ENCODE assay signal across 19 mouse cellular contexts in genomic region chr1:134902051-134902619, GRCm38 (mm10). TPM values are rescaled to one million over a fixed set of nuclear protein-coding genes. Genes with fewer than 3 reads are reported as not detected.
DNase-seq lines count a peak whose midpoint lies in the region; ATAC-seq and TF ChIP-seq lines count a peak whose summit lies in the region.
"Had no signal": no experiment of that assay in that cellular context is flagged by ENCODE, and none has a peak within 500 bp of the region (broad histone marks: within the 10 kb centered on the region; RNA-seq: fewer than 3 reads in every experiment).

No protein-coding gene starts in this region.

- intact Hi-C loops in gastrocnemius, adult 2 months (cut with DNase I), result no loop called here

- peak overlapping the region; percentile 24 for H3K27ac ChIP-seq in gastrocnemius, adult 2 months
- 0 out of 2 replicates have a peak overlapping the region, but pooled peaks have one; percentile 4 for H3K27ac ChIP-seq in hindbrain, embryonic 13.5 days
- H3K27ac ChIP-seq in hindbrain, embryonic 12.5 days, result no peak overlapping the region
- H3K27ac ChIP-seq in lung, embryonic 14.5 days (ENCODE audit: low read depth), result no peak overlapping the region
- H3K27ac ChIP-seq in lung, postnatal 0 days (ENCODE audit: low read length), result no peak overlapping the region
- H3K27ac ChIP-seq: forebrain, embryonic 15.5 days; limb, embryonic 13.5 days; midbrain, embryonic 15.5 days had no signal

- no peak for ATAC-seq in hindbrain, embryonic 13.5 days (ENCODE audit: low FRiP score)
- ATAC-seq in hindbrain, embryonic 12.5 days (ENCODE audit: low FRiP score), result no peak
- no peak for ATAC-seq in lung, embryonic 14.5 days (ENCODE audit: insufficient read depth)
- ATAC-seq in lung, postnatal 0 days, result no peak
- ATAC-seq: forebrain, embryonic 15.5 days; inflammation-experienced regulatory T-cells, adult 6 months; liver, postnatal 0 days; midbrain, embryonic 15.5 days had no signal

- WGBS in hindbrain, embryonic 13.5 days, result 68% methylated on average over 3 of the region's 3 CpGs
- 80% methylated on average over 3 of the region's 3 CpGs for WGBS in hindbrain, embryonic 12.5 days
- 46% methylated on average over 3 of the region's 3 CpGs for WGBS in lung, embryonic 14.5 days
- WGBS in lung, postnatal 0 days, result 48% methylated on average over 3 of the region's 3 CpGs

- H3K36me3 ChIP-seq in hindbrain, embryonic 13.5 days, result no peaks in the 10 kb centered on the region
- no peaks in the 10 kb centered on the region for H3K36me3 ChIP-seq in hindbrain, embryonic 12.5 days
- no peaks in the 10 kb centered on the region for H3K36me3 ChIP-seq in lung, embryonic 14.5 days (ENCODE audit: insufficient read depth)
- H3K36me3 ChIP-seq in lung, postnatal 0 days (ENCODE audit: insufficient read depth, low read length), result no peaks in the 10 kb centered on the region
- H3K36me3 ChIP-seq: forebrain, embryonic 15.5 days; limb, embryonic 13.5 days; midbrain, embryonic 15.5 days had no signal

- no peak overlapping the region for H3K4me2 ChIP-seq in hindbrain, embryonic 13.5 days
- no peak overlapping the region for H3K4me2 ChIP-seq in hindbrain, embryonic 12.5 days (replicated peaks)
- H3K4me2 ChIP-seq in lung, embryonic 14.5 days, result no peak overlapping the region
- no peak overlapping the region for H3K4me2 ChIP-seq in lung, postnatal 0 days (replicated peaks; ENCODE audit: low read depth, low read length)
- H3K4me2 ChIP-seq: forebrain, embryonic 15.5 days; limb, embryonic 13.5 days; midbrain, embryonic 15.5 days had no signal

- H3K4me1 ChIP-seq in hindbrain, embryonic 13.5 days (replicated peaks), result no peaks in the 10 kb centered on the region
- no peaks in the 10 kb centered on the region for H3K4me1 ChIP-seq in hindbrain, embryonic 12.5 days
- H3K4me1 ChIP-seq in lung, embryonic 14.5 days (ENCODE audit: insufficient read depth), result no peaks in the 10 kb centered on the region
- no peaks in the 10 kb centered on the region for H3K4me1 ChIP-seq in lung, postnatal 0 days (ENCODE audit: insufficient read depth, low read depth, low read length)
- H3K4me1 ChIP-seq: forebrain, embryonic 15.5 days; limb, embryonic 13.5 days; midbrain, embryonic 15.5 days had no signal

- TF ChIP-seq EP300 in lung, postnatal 0 days (IDR thresholded peaks at IDR 0.05), result no peak

- no peaks in the 10 kb centered on the region for H3K9me3 ChIP-seq in hindbrain, embryonic 13.5 days
- no peaks in the 10 kb centered on the region for H3K9me3 ChIP-seq in hindbrain, embryonic 12.5 days (replicated peaks)
- no peaks in the 10 kb centered on the region for H3K9me3 ChIP-seq in lung, embryonic 14.5 days (ENCODE audit: low read depth, low read length)
- H3K9me3 ChIP-seq in lung, postnatal 0 days (ENCODE audit: low read length), result no peaks in the 10 kb centered on the region
- H3K9me3 ChIP-seq: forebrain, embryonic 15.5 days; midbrain, embryonic 15.5 days had no signal

- DNase-seq in gastrocnemius, adult 2 months, result no peak
- DNase-seq in gastrocnemius, adult 8-10 months (ENCODE audit: low spot score in 2 of 2), result no peak
- DNase-seq in lung, embryonic 14.5 days, result peak; percentile 17
- DNase-seq in lung, postnatal 0 days (ENCODE audit: low spot score), result no peak
- DNase-seq in fibroblast of lung, adult 2 months (ENCODE audit: low read depth), result peak; percentile 85
- no peak for DNase-seq in retina, postnatal 1 day
- DNase-seq: adrenal gland, postnatal 10 days; cerebellum, adult 9-10 months; gastrocnemius, postnatal 10 days; liver, postnatal 0 days; right cerebral cortex, postnatal 25 days; thymus, postnatal 25 days had no signal

- no peak overlapping the region for H3K4me3 ChIP-seq in gastrocnemius, adult 2 months
- H3K4me3 ChIP-seq in hindbrain, embryonic 13.5 days, result no peak overlapping the region
- no peak overlapping the region for H3K4me3 ChIP-seq in hindbrain, embryonic 12.5 days
- no peak overlapping the region for H3K4me3 ChIP-seq in lung, embryonic 14.5 days (ENCODE audit: low read depth, low read length)
- no peak overlapping the region for H3K4me3 ChIP-seq in lung, postnatal 0 days (ENCODE audit: low read depth, low read length)
- H3K4me3 ChIP-seq: forebrain, embryonic 15.5 days; left cerebral cortex, adult 2 months; limb, embryonic 13.5 days; midbrain, embryonic 15.5 days had no signal

- no peak overlapping the region for H3K9ac ChIP-seq in hindbrain, embryonic 13.5 days
- H3K9ac ChIP-seq in hindbrain, embryonic 12.5 days, result no peak overlapping the region
- H3K9ac ChIP-seq in lung, embryonic 14.5 days, result no peak overlapping the region
- no peak overlapping the region for H3K9ac ChIP-seq in lung, postnatal 0 days (replicated peaks; ENCODE audit: low read depth)
- H3K9ac ChIP-seq: forebrain, embryonic 15.5 days; limb, embryonic 13.5 days; liver, postnatal 0 days; midbrain, embryonic 15.5 days had no signal

- no peaks in the 10 kb centered on the region for H3K27me3 ChIP-seq in hindbrain, embryonic 13.5 days
- H3K27me3 ChIP-seq in hindbrain, embryonic 12.5 days, result no peaks in the 10 kb centered on the region
- H3K27me3 ChIP-seq in lung, embryonic 14.5 days (ENCODE audit: insufficient read depth, low read length), result no peaks in the 10 kb centered on the region
- no peaks in the 10 kb centered on the region for H3K27me3 ChIP-seq in lung, postnatal 0 days (replicated peaks; ENCODE audit: insufficient read depth, low read length)
- H3K27me3 ChIP-seq: forebrain, embryonic 15.5 days; limb, embryonic 13.5 days; midbrain, embryonic 15.5 days had no signal

- TF ChIP-seq CTCF in gastrocnemius, adult 2 months (IDR thresholded peaks at IDR 0.05), result no peak
- TF ChIP-seq CTCF in lung, embryonic 14.5 days (IDR thresholded peaks at IDR 0.05; ENCODE audit: low read depth), result no peak
- TF ChIP-seq CTCF in lung, postnatal 0 days (IDR thresholded peaks at IDR 0.05), result no peak

RNA-seq across cellular contexts. Expression of gene Ppp1r12b, which starts 53.6 kb away (rescaled TPM):
- 100 to 1,000 TPM; 172 to 212 TPM for total RNA-seq in gastrocnemius, adult 2 months (2021)
- 100 to 1,000 TPM; 167 to 191 (median 183) TPM for total RNA-seq in gastrocnemius, adult 8-10 months (2022)
- 12.4 and 14.9 TPM in 2 replicates for polyA plus RNA-seq in hindbrain, embryonic 13.5 days (2015; fragmentation: Nextera tagmentation; extraction: Ambion mirVana)
- polyA plus RNA-seq in hindbrain, embryonic 12.5 days (2016; fragmentation: Nextera tagmentation; extraction: Ambion mirVana), result 12.7 and 13.2 TPM in 2 replicates
- 11.5 and 12.9 TPM in 2 replicates for polyA plus RNA-seq in lung, embryonic 14.5 days (2014; fragmentation: Nextera tagmentation; extraction: Ambion mirVana)
- 5.4 and 6.1 TPM in 2 replicates for polyA plus RNA-seq in lung, postnatal 0 days (2015; fragmentation: Nextera tagmentation; extraction: Ambion mirVana)

Comparison
In these comparisons a context has a peak if more than half of its experiments do, and no peak if none do; other contexts are left out.
1. DNase-seq: peak in lung, embryonic 14.5 days (single experiment) and fibroblast of lung, adult 2 months (single experiment); none in gastrocnemius, adult 2 months (single experiment), gastrocnemius, adult 8-10 months (0 of 2), lung, postnatal 0 days (single experiment) and retina, postnatal 1 day (single experiment).
2. H3K27ac ChIP-seq: peak in gastrocnemius, adult 2 months (single experiment) and hindbrain, embryonic 13.5 days (single experiment); none in hindbrain, embryonic 12.5 days (single experiment), lung, embryonic 14.5 days (single experiment) and lung, postnatal 0 days (single experiment).